Mouse (Mus musculus) thymus, adult 2 months (tissue): ENCODE measurements around the gene Parvg.

Source experiments
- CTCF ChIP-seq: fragments of 200-500 bp; IDR thresholded peaks from 2 replicates; pipeline ENCODE4 v1.5.1; 2012; ENCODE audit warnings: mild to moderate bottlenecking, control low read depth, low read length, moderate library complexity, borderline replicate concordance; ENCODE audit not compliant: control insufficient read depth, poor library complexity, insufficient read depth; ENCODE audit errors: extremely low read depth
- POLR2A ChIP-seq: fragments of 200-500 bp; IDR thresholded peaks from 2 replicates; pipeline ENCODE4 v1.6.1; 2012; ENCODE audit warnings: mild to moderate bottlenecking, low read length, control low read depth, moderate library complexity; ENCODE audit not compliant: control insufficient read depth, poor library complexity, insufficient read depth; ENCODE audit errors: extremely low read depth

DNA sequence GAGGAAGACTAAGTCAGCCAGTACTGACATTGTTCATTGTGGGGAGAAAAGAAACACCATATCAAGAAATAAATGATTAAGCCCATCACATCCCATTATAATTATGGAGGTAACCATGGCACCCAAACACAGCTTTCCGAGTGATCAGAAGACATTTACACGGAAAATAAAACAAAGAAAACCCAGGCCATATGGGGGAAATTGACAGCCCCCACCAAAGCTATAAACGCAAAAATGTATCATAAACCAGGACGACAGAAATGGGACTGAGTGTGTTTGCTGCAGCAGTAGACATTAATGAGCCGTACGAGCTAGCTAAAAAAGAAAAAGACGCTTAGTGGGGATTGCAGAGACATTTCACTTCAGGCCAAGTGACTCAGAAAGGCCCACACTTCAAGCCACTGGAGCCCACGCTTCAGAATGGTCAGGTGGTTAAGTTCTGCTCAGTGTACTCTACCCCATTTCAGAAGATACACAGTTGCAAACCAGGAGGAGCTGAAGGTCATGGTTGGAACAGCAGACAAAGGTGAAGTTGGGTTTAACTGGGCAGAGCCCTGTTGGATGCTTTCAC lies 62.3 kb downstream of the Parvg start:
- TF ChIP-seq POLR2A (no peak), CTCF (no peak)
